Mouse (Mus musculus) heart, embryonic 13.5 days (tissue): ENCODE data around the gene Acbd4. TPM values are rescaled to one million over a fixed set of nuclear protein-coding genes. Genes with fewer than 3 reads are reported as not detected.
A peak's percentile ranks its signal among the peaks of the same experiment; 100 is the strongest.

Experiments
- ATAC-seq: fragments of 200-750 bp; cut with Nextera tagmentation; 2 replicates; pipeline ENCODE4 v1.8.0; 2017; ENCODE audit warnings: moderate TSS enrichment; ENCODE audit not compliant: insufficient number of reproducible peaks, low FRiP score, low TSS enrichment; ENCODE audit errors: extremely low read depth
- H3K27ac ChIP-seq: fragments of 300-500 bp; sonication (generic); replicated peaks from 2 replicates; pipeline ENCODE4 v1.5.1; 2015; ENCODE audit warnings: moderate library complexity, mild to moderate bottlenecking, inconsistent platforms
- H3K27me3 ChIP-seq: fragments of 300-500 bp; sonication (generic); replicated peaks from 2 replicates; pipeline ENCODE4 v1.6.1; 2015; ENCODE audit warnings: mild to moderate bottlenecking, inconsistent platforms
- H3K36me3 ChIP-seq: fragments of 300-500 bp; sonication (generic); 2 replicates; pipeline ENCODE4 v1.6.1; 2015; ENCODE audit warnings: mild to moderate bottlenecking, inconsistent platforms
- H3K4me1 ChIP-seq: fragments of 300-500 bp; sonication (generic); 2 replicates; pipeline ENCODE4 v1.6.1; 2015; ENCODE audit warnings: inconsistent platforms
- H3K4me2 ChIP-seq: fragments of 300-500 bp; sonication (generic); 2 replicates; pipeline ENCODE4 v1.6.1; 2015; ENCODE audit warnings: inconsistent platforms, mild to moderate bottlenecking, moderate library complexity
- H3K4me3 ChIP-seq: fragments of 300-500 bp; sonication (generic); 2 replicates; pipeline ENCODE4 v1.5.1; 2015; ENCODE audit warnings: moderate library complexity, mild to moderate bottlenecking, inconsistent platforms
- H3K9ac ChIP-seq: fragments of 300-500 bp; sonication (generic); 2 replicates; pipeline ENCODE4 v1.6.1; 2015; ENCODE audit warnings: inconsistent platforms, mild to moderate bottlenecking, moderate library complexity
- H3K9me3 ChIP-seq: fragments of 300-500 bp; sonication (generic); 2 replicates; pipeline ENCODE4 v1.6.1; 2016; ENCODE audit warnings: inconsistent platforms
- WGBS: fragments of 180-500 bp; shearing (Covaris S2); methylation state at CpG from one replicate; pipeline ENCODE4 v1.1.7; 2015; ENCODE audit warnings: mixed read lengths; 5-methylcytosine and 5-hydroxymethylcytosine counted together
- polyA plus RNA-seq: library from polyadenylated mRNA; unstranded; fragments of >200 nt; fragmentation: Nextera tagmentation; extraction: Ambion mirVana; gene quantifications from 2 replicates; pipeline ENCODE4 v1.2.1, GENCODE M21; 2015

The Acbd4 gene
- polyA plus RNA-seq, 1 experiment from 2014 or later, result 12.0 TPM

- Histone ChIP-seq H3K4me3 (no peak overlapping the region), H3K27me3 (no peaks in the 10 kb centered on the region), H3K27ac (no peak overlapping the region), H3K4me2 (no peak overlapping the region), H3K36me3 (no peaks in the 10 kb centered on the region), H3K4me1 (peaks cover 34% of the 10 kb centered on the region), H3K9ac (no peak overlapping the region), H3K9me3 (no peaks in the 10 kb centered on the region)
- ATAC-seq, result no peak
- 86% methylated on average over 4 of the region's 4 CpGs for WGBS
Measured at GRCm38 (mm10) chr11:103146386-103146785, 44.9 kb downstream of the Acbd4 start.

GRCm38 (mm10) chr11:103147766-103148165, 46.3 kb downstream of the Acbd4 start:
- H3K4me1 ChIP-seq, result peaks cover 21% of the 10 kb centered on the region
- H3K9me3 ChIP-seq, result no peaks in the 10 kb centered on the region
- 67% methylated on average over 4 of the region's 4 CpGs for WGBS
- H3K9ac ChIP-seq, result no peak overlapping the region
- no peaks in the 10 kb centered on the region for H3K36me3 ChIP-seq
- no peaks in the 10 kb centered on the region for H3K27me3 ChIP-seq
- ATAC-seq, result no peak
- H3K4me2 ChIP-seq, result no peak overlapping the region
- H3K4me3 ChIP-seq, result no peak overlapping the region
- no peak overlapping the region for H3K27ac ChIP-seq

- Histone ChIP-seq H3K27me3 (no peaks in the 10 kb centered on the region), H3K4me1 (peaks cover 8% of the 10 kb centered on the region), H3K4me3 (no peak overlapping the region), H3K27ac (no peak overlapping the region), H3K36me3 (no peaks in the 10 kb centered on the region), H3K9ac (no peak overlapping the region), H3K4me2 (no peak overlapping the region), H3K9me3 (no peaks in the 10 kb centered on the region)
- no peak for ATAC-seq
- 84% methylated on average over 4 of the region's 4 CpGs for WGBS
Measured at GRCm38 (mm10) chr11:103149771-103150170, 48.3 kb downstream of the Acbd4 start.

- peak overlapping the region; percentile 75 for H3K4me2 ChIP-seq
- no peaks in the 10 kb centered on the region for H3K36me3 ChIP-seq
- peaks cover 14% of the 10 kb centered on the region for H3K4me1 ChIP-seq
- no peaks in the 10 kb centered on the region for H3K9me3 ChIP-seq
- WGBS, result under 1% methylated on average over 25 of the region's 25 CpGs
- no peaks in the 10 kb centered on the region for H3K27me3 ChIP-seq
- H3K4me3 ChIP-seq, result peak overlapping the region; percentile 49
- H3K9ac ChIP-seq, result peak overlapping the region; percentile 72
- peak; percentile 88 for ATAC-seq
- H3K27ac ChIP-seq, result peak overlapping the region; percentile 63; the same call in 1 of the 2 replicates
Measured at GRCm38 (mm10) chr11:103158621-103159478, 57.4 kb downstream of the Acbd4 start.

GRCm38 (mm10) chr11:103160738-103161137, 59.3 kb downstream of the Acbd4 start:
- no peak overlapping the region for H3K4me3 ChIP-seq
- H3K9me3 ChIP-seq, result no peaks in the 10 kb centered on the region
- no peaks in the 10 kb centered on the region for H3K27me3 ChIP-seq
- no peak overlapping the region for H3K4me2 ChIP-seq
- H3K36me3 ChIP-seq, result no peaks in the 10 kb centered on the region
- H3K9ac ChIP-seq, result no peak overlapping the region
- H3K27ac ChIP-seq, result no peak overlapping the region
- no peak for ATAC-seq
- peaks cover 19% of the 10 kb centered on the region for H3K4me1 ChIP-seq
- 87% methylated on average over 11 of the region's 11 CpGs for WGBS

- peaks cover 19% of the 10 kb centered on the region for H3K4me1 ChIP-seq
- no peak overlapping the region for H3K4me2 ChIP-seq
- no peak overlapping the region for H3K4me3 ChIP-seq
- H3K27ac ChIP-seq, result no peak overlapping the region
- no peak overlapping the region for H3K9ac ChIP-seq
- 0 out of 2 replicates have a peak, but pooled peaks cover 7% of the 10 kb centered on the region for H3K27me3 ChIP-seq
- 70% methylated on average over 7 of the region's 7 CpGs for WGBS
- no peak for ATAC-seq
- no peaks in the 10 kb centered on the region for H3K36me3 ChIP-seq
- H3K9me3 ChIP-seq, result no peaks in the 10 kb centered on the region
Measured at GRCm38 (mm10) chr11:103161449-103161848, 60.0 kb downstream of the Acbd4 start.

Other genes starting within 250 kb of the Acbd4 start
- 119 and 125 TPM in 2 replicates for gene Eftud2, start 220.7 kb upstream of the Acbd4 start, polyA plus RNA-seq
- 0.71 and 0.88 TPM in 2 replicates for gene Ccdc103, start 220.5 kb upstream of the Acbd4 start, polyA plus RNA-seq
- gene Fam187a, start 216.5 kb upstream of the Acbd4 start, polyA plus RNA-seq, result not detected in 2 replicates
- 0.19 and 0.38 TPM in 2 replicates for gene Gfap, start 200.8 kb upstream of the Acbd4 start, polyA plus RNA-seq
- 7.0 and 7.3 TPM in 2 replicates for gene Kif18b, start 176.6 kb upstream of the Acbd4 start, polyA plus RNA-seq
- gene C1ql1, start 155.0 kb upstream of the Acbd4 start, polyA plus RNA-seq, result 0.71 and 0.74 TPM in 2 replicates
- gene Nmt1, start 73.5 kb upstream of the Acbd4 start, polyA plus RNA-seq, result 39.7 and 47.3 TPM in 2 replicates
- gene Dcakd, start 73.3 kb upstream of the Acbd4 start, polyA plus RNA-seq, result 95.9 and 101 TPM in 2 replicates
- 7.8 and 8.7 TPM in 2 replicates for gene Plcd3, start within 50 bp of the Acbd4 start, polyA plus RNA-seq
- 2.8 and 3.0 TPM in 2 replicates for gene Hexim1, start 14.5 kb downstream of the Acbd4 start, polyA plus RNA-seq
- gene Hexim2, start 30.7 kb downstream of the Acbd4 start, polyA plus RNA-seq, result 5.7 and 6.2 TPM in 2 replicates
- 2.0 and 2.6 TPM in 2 replicates for gene Fmnl1, start 69.4 kb downstream of the Acbd4 start, polyA plus RNA-seq
- not detected in 2 replicates for gene 1700023F06Rik, start 106.9 kb downstream of the Acbd4 start, polyA plus RNA-seq
- gene Spata32, start 116.8 kb downstream of the Acbd4 start, polyA plus RNA-seq, result not detected in 2 replicates
- 1.8 and 1.9 TPM in 2 replicates for gene Map3k14, start 165.8 kb downstream of the Acbd4 start, polyA plus RNA-seq